Mouse (Mus musculus) cerebellum, adult 9-10 months (tissue): ENCODE measurements around the gene Psg26.
"Not testable (repeated sequence)": the region's sequence is repeated elsewhere in the genome, so short reads cannot be mapped to it uniquely, and the experiment has no call there.

Experiments
- DNase-seq: peaks from one replicate; pipeline ENCODE4 v3.0.0; 2022

Psg26 gene

GRCm38 (mm10) chr7:18484077-18484476, at the start of gene Psg26:
Gene Psg26 (minus strand): TSS chr7:18484177.
- DNase-seq: no peak

- DNase-seq: no peak
Measured at GRCm38 (mm10) chr7:18533420-18533819, 49.4 kb upstream of the Psg26 start.

GRCm38 (mm10) chr7:18532169-18532568, 48.2 kb upstream of the Psg26 start, which contains the start of gene Psg25:
Gene Psg25 (minus strand): TSS chr7:18532269.
- DNase-seq: no peak

GRCm38 (mm10) chr7:18524668-18525067, 40.7 kb upstream of the Psg26 start:
- no peak for DNase-seq

- not testable (repeated sequence) for DNase-seq
Measured at GRCm38 (mm10) chr7:18512848-18513247, 28.9 kb upstream of the Psg26 start.

- DNase-seq: not testable (repeated sequence)
Measured at GRCm38 (mm10) chr7:18512417-18512816, 28.4 kb upstream of the Psg26 start.

- no peak for DNase-seq
Measured at GRCm38 (mm10) chr7:18511479-18511878, 27.5 kb upstream of the Psg26 start.

GRCm38 (mm10) chr7:18431941-18432340, 52.0 kb downstream of the Psg26 start, which contains the start of gene Psg28:
Gene Psg28 (minus strand): TSS chr7:18432041.
- DNase-seq: not testable (repeated sequence)
